Mouse (Mus musculus) heart, postnatal 0 days (tissue): ENCODE measurements around the gene Cdyl. TPM values are rescaled to one million over a fixed set of nuclear protein-coding genes. Genes with fewer than 3 reads are reported as not detected.

ENCODE experiments used
- ATAC-seq: fragments of 200-750 bp; cut with Nextera tagmentation; 2 replicates; pipeline ENCODE4 v1.8.0; 2017; ENCODE audit warnings: low read depth, moderate number of reproducible peaks, moderate library complexity; ENCODE audit not compliant: insufficient read depth
- DNase-seq: peaks from one replicate; pipeline ENCODE4 v3.0.0-alpha.2; 2016; ENCODE audit warnings: low spot score
- H3K27ac ChIP-seq: fragments of 300-500 bp; sonication (generic); 2 replicates; pipeline ENCODE4 v1.5.1; 2014; ENCODE audit warnings: low read depth, mild to moderate bottlenecking
- H3K27me3 ChIP-seq: fragments of 300-500 bp; sonication (generic); 2 replicates; pipeline ENCODE4 v1.6.1; 2014; ENCODE audit warnings: low read length, mixed read lengths; ENCODE audit not compliant: control insufficient read depth, insufficient read depth
- H3K36me3 ChIP-seq: fragments of 300-500 bp; sonication (generic); replicated peaks from 2 replicates; pipeline ENCODE4 v1.6.1; 2014; ENCODE audit warnings: low read length, mixed read lengths; ENCODE audit not compliant: control insufficient read depth, insufficient read depth
- H3K4me1 ChIP-seq: fragments of 300-500 bp; sonication (generic); 2 replicates; pipeline ENCODE4 v1.6.1; 2014; ENCODE audit warnings: antibody characterized with exemption; ENCODE audit not compliant: control insufficient read depth, insufficient read depth
- H3K4me2 ChIP-seq: fragments of 300-500 bp; sonication (generic); 2 replicates; pipeline ENCODE4 v1.6.1; 2014; ENCODE audit warnings: low read depth, mild to moderate bottlenecking, low read length, moderate library complexity
- H3K4me3 ChIP-seq: fragments of 300-500 bp; sonication (generic); 2 replicates; pipeline ENCODE4 v1.5.1; 2014; ENCODE audit warnings: low read depth, low read length
- H3K9ac ChIP-seq: fragments of 300-500 bp; sonication (generic); replicated peaks from 2 replicates; pipeline ENCODE4 v1.6.1; 2014; ENCODE audit warnings: low read depth, low read length, mixed read lengths
- H3K9me3 ChIP-seq: fragments of 300-500 bp; sonication (generic); replicated peaks from 2 replicates; pipeline ENCODE4 v1.6.1; 2016; ENCODE audit warnings: low read length; ENCODE audit not compliant: control insufficient read depth
- CTCF ChIP-seq: IDR thresholded peaks from 2 replicates; pipeline ENCODE4 v1.5.1; 2016; ENCODE audit warnings: antibody characterized with exemption, control low read depth, low read depth
- EP300 ChIP-seq: IDR thresholded peaks from 2 replicates; pipeline ENCODE4 v1.6.1; 2016; ENCODE audit warnings: antibody characterized with exemption, low read depth
- WGBS: fragments of 180-500 bp; shearing (Covaris S2); extraction: QIAGEN DNeasy Blood & Tissue Kit; methylation state at CpG from one replicate; pipeline ENCODE4 v1.1.7; 2014; 5-methylcytosine and 5-hydroxymethylcytosine counted together
- polyA plus RNA-seq: library from polyadenylated mRNA; unstranded; fragments of >200 nt; fragmentation: Nextera tagmentation; extraction: Ambion mirVana; gene quantifications from 2 replicates; pipeline ENCODE4 v1.2.1, GENCODE M21; 2015
- total RNA-seq: library from RNA; depleted of rRNA; stranded (reverse); fragments of >200 nt; gene quantifications from 2 replicates; pipeline ENCODE4 v1.2.3, GENCODE M21; 2014; ENCODE audit warnings: low replicate concordance; rRNA removed

Gene Cdyl
- total and polyA plus RNA-seq, 2 experiments from 2014 or later, result 6.1 to 9.2 TPM

- TF ChIP-seq CTCF (peak; percentile 58), EP300 (no peak)
- Histone ChIP-seq H3K4me1 (no peaks in the 10 kb centered on the region), H3K36me3 (no peaks in the 10 kb centered on the region), H3K4me2 (0 out of 2 replicates have a peak overlapping the region, but pooled peaks have one; percentile 12), H3K9me3 (peaks cover 3% of the 10 kb centered on the region; the same call in 1 of the 2 replicates), H3K27ac (no peak overlapping the region), H3K4me3 (no peak overlapping the region), H3K27me3 (no peaks in the 10 kb centered on the region), H3K9ac (no peak overlapping the region)
- 33% methylated on average over 15 of the region's 15 CpGs for WGBS
- no peak for ATAC-seq
- peak; percentile 20 for DNase-seq
These were observed 226.6 kb downstream of the Cdyl start for GRCm38 (mm10) chr13:35886121-35886725.

GRCm38 (mm10) chr13:35892866-35893265, 233.2 kb downstream of the Cdyl start:
- 68% methylated on average over 3 of the region's 3 CpGs for WGBS
- Histone ChIP-seq H3K4me3 (no peak overlapping the region), H3K9ac (no peak overlapping the region), H3K9me3 (peaks cover 3% of the 10 kb centered on the region; the same call in 1 of the 2 replicates), H3K36me3 (no peaks in the 10 kb centered on the region), H3K4me1 (no peaks in the 10 kb centered on the region), H3K27ac (no peak overlapping the region), H3K4me2 (no peak overlapping the region), H3K27me3 (no peaks in the 10 kb centered on the region)
- ATAC-seq (no peak), DNase-seq (no peak)
- no peak for TF ChIP-seq CTCF
- no peak for TF ChIP-seq EP300

- H3K4me3 ChIP-seq, result peak overlapping the region; percentile 54
- peak overlapping the region; percentile 82 for H3K4me2 ChIP-seq
- no peak for DNase-seq
- H3K36me3 ChIP-seq, result no peaks in the 10 kb centered on the region
- no peaks in the 10 kb centered on the region for H3K9me3 ChIP-seq
- H3K4me1 ChIP-seq, result no peaks in the 10 kb centered on the region
- peak overlapping the region; percentile 55 for H3K9ac ChIP-seq
- H3K27me3 ChIP-seq, result no peaks in the 10 kb centered on the region
- H3K27ac ChIP-seq, result 0 out of 2 replicates have a peak overlapping the region, but pooled peaks have one; percentile 18
- no peak for TF ChIP-seq CTCF
- WGBS, result 2% methylated on average over 13 of the region's 13 CpGs
- no peak for ATAC-seq
These were observed 245.7 kb downstream of the Cdyl start for GRCm38 (mm10) chr13:35905378-35905777.

- peak within 1 kb of the TSS; percentile 55 for H3K9ac ChIP-seq
- 0 out of 2 replicates have a peak within 1 kb of the TSS, but pooled peaks have one; percentile 18 for H3K27ac ChIP-seq
- no peaks in the 10 kb centered on the region for H3K9me3 ChIP-seq
- H3K36me3 ChIP-seq, result no peaks in the 10 kb centered on the region
- no peaks in the 10 kb centered on the region for H3K27me3 ChIP-seq
- H3K4me1 ChIP-seq, result no peaks in the 10 kb centered on the region
- peak within 1 kb of the TSS; percentile 82 for H3K4me2 ChIP-seq
- ATAC-seq, result peak; percentile 100
- under 1% methylated on average over 35 of the region's 35 CpGs for WGBS
- H3K4me3 ChIP-seq, result peak within 1 kb of the TSS; percentile 54
- peak; percentile 97 for DNase-seq
- no peak for TF ChIP-seq EP300
- no peak for TF ChIP-seq CTCF
These were observed 246.3 kb downstream of the Cdyl start, which contains the start of gene Rpp40 for GRCm38 (mm10) chr13:35905879-35906481. TSS of gene Rpp40 (minus strand) at chr13:35906359.

GRCm38 (mm10) chr13:35911476-35911875, 251.8 kb downstream of the Cdyl start:
- no peak for TF ChIP-seq EP300
- no peak for TF ChIP-seq CTCF
- Histone ChIP-seq H3K9ac (no peak overlapping the region), H3K4me1 (no peaks in the 10 kb centered on the region), H3K4me3 (no peak overlapping the region), H3K27ac (no peak overlapping the region), H3K4me2 (no peak overlapping the region), H3K27me3 (no peaks in the 10 kb centered on the region), H3K9me3 (peaks cover 8% of the 10 kb centered on the region), H3K36me3 (no peaks in the 10 kb centered on the region)
- no peak for DNase-seq
- no peak for ATAC-seq
- 75% methylated on average over 1 of the region's 1 CpGs for WGBS

Other genes starting within 250 kb of the Cdyl start
- 5.9 TPM in 2 replicates for gene Rpp40, start 246.5 kb downstream of the Cdyl start, total RNA-seq
- gene Rpp40, start 246.5 kb downstream of the Cdyl start, polyA plus RNA-seq, result 7.5 and 10.9 TPM in 2 replicates